Mouse (Mus musculus): Measurements from ENCODE around the gene Mvb12a.

DNA sequence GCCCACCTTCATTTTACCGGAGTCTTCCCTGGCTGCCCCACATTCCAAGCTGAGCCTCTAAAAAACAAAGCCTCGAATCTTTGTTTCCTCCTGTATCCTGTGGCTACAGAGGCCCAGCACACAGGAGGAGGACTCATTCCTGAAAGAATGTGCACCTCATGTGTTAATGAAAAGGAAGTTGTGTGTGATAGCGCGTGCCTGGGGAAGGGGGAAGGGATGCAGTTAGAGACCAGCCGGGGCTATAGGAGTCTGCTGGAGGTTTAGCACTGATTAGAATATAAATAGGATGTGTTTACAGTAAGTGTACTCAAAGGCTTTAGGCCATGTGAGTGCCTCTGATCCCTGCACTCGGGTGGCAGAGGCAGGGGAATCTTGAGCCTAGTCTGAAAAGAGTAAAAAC is 16.4 kb upstream of the Mvb12a start:
- TF ChIP-seq CTCF (IDR thresholded peaks at IDR 0.05; ENCODE audit: low read depth) (no peak), EP300 (IDR thresholded peaks at IDR 0.05; ENCODE audit: low read depth) (no peak)

Measured in liver, postnatal 0 days (tissue).